15 mouse cellular contexts compared by ENCODE assay signal in genomic region chr1:7451660-7452155, GRCm38 (mm10).
"Had no signal": no experiment of that assay in that cellular context is flagged by ENCODE, and none has a peak within 500 bp of the region (broad histone marks: within the 10 kb centered on the region; RNA-seq: fewer than 3 reads in every experiment).

No protein-coding gene starts in this region.

- H3K9ac ChIP-seq: lung, embryonic 14.5 days; midbrain, embryonic 12.5 days; neural tube, embryonic 12.5 days; stomach, embryonic 15.5 days had no signal

- H3K4me1 ChIP-seq: midbrain, embryonic 10.5 days; midbrain, embryonic 12.5 days; neural tube, embryonic 12.5 days; stomach, embryonic 15.5 days had no signal

- H3K9me3 ChIP-seq: midbrain, embryonic 10.5 days; midbrain, embryonic 12.5 days; neural tube, embryonic 12.5 days; stomach, embryonic 15.5 days had no signal

- DNase-seq: lung, adult 18-20 months; lung, embryonic 14.5 days; lung, postnatal 10 days; lung, postnatal 4 days; midbrain, embryonic 14.5 days; right cerebral cortex, postnatal 14 days; thymus, adult 2 months; thymus, postnatal 25 days; thymus, postnatal 4 days had no signal

- H3K27ac ChIP-seq: midbrain, embryonic 10.5 days; midbrain, embryonic 12.5 days; neural tube, embryonic 12.5 days; stomach, embryonic 15.5 days; stomach, postnatal 0 days had no signal

- H3K4me3 ChIP-seq: midbrain, embryonic 10.5 days; midbrain, embryonic 12.5 days; neural tube, embryonic 12.5 days; stomach, embryonic 15.5 days had no signal

- H3K27me3 ChIP-seq: midbrain, embryonic 12.5 days; neural tube, embryonic 12.5 days; stomach, embryonic 15.5 days had no signal

- ATAC-seq: midbrain, embryonic 16.5 days had no signal

- H3K4me2 ChIP-seq: lung, embryonic 14.5 days; midbrain, embryonic 12.5 days; neural tube, embryonic 12.5 days; stomach, embryonic 15.5 days had no signal

- H3K36me3 ChIP-seq: midbrain, embryonic 10.5 days; midbrain, embryonic 12.5 days; neural tube, embryonic 12.5 days; stomach, embryonic 15.5 days had no signal
